Mouse (Mus musculus) embryo, embryonic 10 days (tissue): ENCODE data around the gene Rnf157.
"Not testable (repeated sequence)": the region's sequence is repeated elsewhere in the genome, so short reads cannot be mapped to it uniquely, and the experiment has no call there.

Experiments used
- DNase-seq: peaks from one replicate; pipeline ENCODE4 v3.0.0-alpha.2; 2015; ENCODE audit warnings: low spot score

The Rnf157 gene

DNA sequence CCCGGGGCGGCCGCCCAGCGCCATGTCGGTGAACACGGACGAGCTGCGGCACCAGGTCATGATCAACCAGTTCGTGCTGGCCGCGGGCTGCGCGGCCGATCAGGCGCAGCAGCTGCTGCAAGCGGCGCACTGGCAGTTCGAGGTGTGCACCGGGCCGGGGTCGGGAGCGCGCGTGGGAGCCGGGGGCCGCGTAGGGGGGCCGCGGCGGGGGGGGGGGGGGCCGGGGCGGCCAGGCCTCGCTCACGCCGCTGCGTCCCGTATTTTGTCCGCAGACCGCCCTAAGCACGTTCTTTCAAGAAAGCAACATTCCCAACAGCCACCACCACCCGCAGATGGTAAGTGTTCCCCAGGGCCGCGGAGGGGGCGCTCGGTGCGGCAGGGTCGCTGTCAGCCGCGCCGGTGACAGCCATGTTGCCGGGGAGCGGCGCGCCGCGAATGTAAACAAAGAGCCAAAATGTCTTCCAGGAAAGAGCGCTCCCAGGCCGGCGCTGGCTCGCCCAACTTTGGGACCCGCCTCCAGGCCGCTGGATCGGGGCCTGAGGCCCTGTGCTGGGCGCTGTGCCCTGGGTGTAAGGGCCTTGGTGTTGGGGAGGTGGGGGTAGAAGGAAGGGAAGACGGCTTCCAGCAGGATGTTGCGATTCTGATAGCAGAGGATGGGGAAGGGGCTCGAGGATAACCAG, 21.6 kb upstream of the Rnf157 start:
- peak; percentile 75 for DNase-seq

DNA sequence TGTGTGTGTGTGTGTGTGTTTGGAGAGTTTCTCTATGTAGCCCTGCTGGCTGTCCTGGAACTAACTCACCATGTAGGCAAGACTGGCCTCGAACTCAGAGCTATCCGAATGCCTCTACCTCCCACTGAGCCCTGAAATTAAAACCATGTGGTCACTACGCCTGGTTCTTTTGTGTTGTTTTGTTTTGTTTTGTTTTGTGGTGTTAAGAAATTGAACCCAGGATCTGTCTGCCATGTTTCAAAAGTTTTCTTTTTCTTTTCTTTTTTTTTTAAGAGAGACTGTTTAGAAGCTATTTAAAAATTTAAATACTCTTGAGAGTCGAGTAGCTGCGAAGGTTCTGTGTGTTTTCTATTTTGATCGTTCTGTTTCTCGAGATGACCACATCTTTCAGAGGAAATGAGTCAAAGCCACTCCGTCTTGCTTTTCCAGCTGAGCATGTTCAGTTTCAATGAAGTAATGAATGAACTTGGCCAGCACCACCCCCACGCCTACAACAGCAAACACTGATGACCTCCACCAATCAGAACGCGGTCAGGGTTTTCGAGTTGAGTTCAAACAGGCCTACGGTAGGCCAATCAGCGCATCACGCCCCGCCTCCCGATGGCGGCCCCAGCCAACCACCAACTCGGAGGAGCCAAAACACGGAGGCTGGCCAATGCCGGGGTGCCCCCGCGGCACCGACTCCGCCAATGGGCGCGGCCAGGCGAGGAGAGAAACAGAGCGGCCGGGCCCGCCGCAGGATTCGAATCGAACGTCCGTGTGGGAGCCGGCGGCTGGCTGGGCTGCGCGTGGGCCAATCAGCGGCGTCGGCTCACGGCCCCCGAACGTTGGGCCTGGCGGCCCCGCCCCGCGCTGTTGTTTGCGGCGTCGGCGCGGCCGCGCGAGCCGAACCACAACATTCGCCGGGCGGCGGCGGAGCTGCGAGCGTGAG, 20.8 kb upstream of the Rnf157 start, which contains the start of gene Ubald2:
TSS of gene Ubald2 (plus strand) at position 739 of the 931 bp plus-strand sequence.
- DNase-seq = peak; percentile 100

DNA sequence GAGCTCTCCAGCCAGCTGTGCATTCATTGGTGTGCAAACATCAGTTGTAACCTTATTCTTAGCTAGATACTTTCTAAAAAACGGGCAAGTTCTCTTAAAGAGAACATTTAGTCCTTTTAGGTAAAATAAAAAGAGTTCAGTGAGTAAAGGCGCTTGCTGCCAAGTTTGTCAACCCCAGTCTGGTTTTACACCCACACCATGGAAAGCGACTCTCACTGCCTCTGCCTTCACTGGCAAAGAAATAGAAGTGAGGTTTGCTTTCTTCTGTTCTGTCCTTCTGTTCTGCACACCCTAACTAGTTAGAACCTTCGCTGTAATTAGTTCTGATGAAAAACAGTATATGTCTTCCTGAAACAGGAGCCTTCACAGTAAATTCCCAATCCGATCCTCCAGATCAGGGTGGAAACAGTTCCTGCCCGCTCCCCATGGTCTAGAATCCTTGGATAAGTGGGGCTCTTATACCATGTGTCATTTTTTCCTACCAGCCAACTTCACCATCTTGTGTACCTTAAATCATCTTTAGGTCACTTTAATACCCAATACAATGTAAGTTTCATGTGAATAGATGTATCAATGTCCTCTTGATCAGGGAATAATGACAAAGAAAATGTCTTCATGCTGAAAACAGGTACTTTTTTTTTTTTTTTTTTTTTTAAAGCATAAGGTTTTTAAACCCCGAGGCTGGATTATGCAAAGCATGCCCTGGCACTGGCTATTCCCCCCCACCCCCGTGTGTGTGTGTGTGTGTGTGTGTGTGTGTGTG, 19.9 kb upstream of the Rnf157 start:
- no peak for DNase-seq

DNA sequence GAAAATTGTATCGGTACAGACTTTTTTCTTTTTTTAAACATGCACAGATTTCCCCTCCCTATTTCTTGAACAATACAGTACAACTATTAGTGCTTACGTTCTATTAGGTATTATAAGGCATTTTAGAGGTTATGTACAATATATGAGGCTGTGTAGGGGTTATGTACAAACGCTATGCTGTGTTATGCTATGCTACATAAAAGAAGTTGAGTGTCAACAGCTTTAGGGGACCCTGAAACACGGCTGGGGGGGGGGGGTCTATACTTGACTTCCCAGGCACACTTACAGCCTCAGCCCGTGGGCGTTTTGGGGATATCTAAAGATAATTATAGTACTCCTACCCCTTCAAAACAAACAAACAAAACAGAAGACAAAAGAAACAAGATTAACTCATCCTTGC, 19.3 kb upstream of the Rnf157 start:
- DNase-seq = no peak

- no peak for DNase-seq
Observed at GRCm38 (mm10) chr11:116431428-116432077, 18.7 kb upstream of the Rnf157 start.

- DNase-seq = no peak
Observed at GRCm38 (mm10) chr11:116430723-116431427, 18.0 kb upstream of the Rnf157 start.

DNA sequence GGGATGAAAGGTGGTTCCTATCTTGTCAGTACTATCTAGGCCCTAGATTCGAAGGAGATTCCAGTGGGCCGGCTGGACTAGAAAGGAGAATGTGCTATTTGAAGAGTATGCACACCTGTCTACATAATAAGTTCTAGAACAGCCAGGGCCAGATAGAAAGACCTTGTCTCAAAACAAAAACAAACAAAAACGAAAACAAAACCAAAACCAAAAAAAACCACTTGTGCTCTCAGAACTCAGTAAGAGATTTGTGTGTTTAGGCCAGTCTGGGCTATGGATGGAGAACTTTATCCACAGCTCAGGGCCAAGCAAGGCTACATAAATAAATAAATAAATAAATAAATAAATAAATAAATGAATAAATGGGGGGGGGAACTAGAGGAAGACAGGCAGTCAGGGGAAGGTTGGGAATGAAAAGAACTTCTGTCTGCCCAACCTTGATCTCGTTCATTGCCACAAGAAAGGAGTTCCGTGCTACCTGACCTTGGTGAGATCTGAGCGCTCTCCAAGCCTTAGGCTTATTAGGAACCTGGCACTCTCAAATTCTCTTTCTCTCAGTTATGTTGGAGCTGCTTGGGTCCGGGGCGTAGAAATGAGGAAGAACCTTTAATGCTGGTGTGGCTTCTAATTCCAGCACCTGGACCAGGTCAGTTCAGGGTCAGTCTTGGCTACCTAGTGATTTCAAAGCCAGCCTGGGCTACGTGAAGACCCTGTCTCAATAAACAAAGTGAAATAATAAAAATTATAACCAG, 17.2 kb upstream of the Rnf157 start:
- DNase-seq = no peak

- DNase-seq = no peak
Observed at GRCm38 (mm10) chr11:116428872-116429859, 16.3 kb upstream of the Rnf157 start.

GRCm38 (mm10) chr11:116426852-116427575, 14.2 kb upstream of the Rnf157 start:
- DNase-seq = no peak

GRCm38 (mm10) chr11:116426328-116426727, 13.5 kb upstream of the Rnf157 start:
- DNase-seq = not testable (repeated sequence)

- DNase-seq = no peak
Observed at GRCm38 (mm10) chr11:116424621-116425407, 12.0 kb upstream of the Rnf157 start.

- DNase-seq = no peak
Observed at GRCm38 (mm10) chr11:116423782-116424620, 11.2 kb upstream of the Rnf157 start.

GRCm38 (mm10) chr11:116423214-116423613, 10.4 kb upstream of the Rnf157 start:
- DNase-seq = no peak

DNA sequence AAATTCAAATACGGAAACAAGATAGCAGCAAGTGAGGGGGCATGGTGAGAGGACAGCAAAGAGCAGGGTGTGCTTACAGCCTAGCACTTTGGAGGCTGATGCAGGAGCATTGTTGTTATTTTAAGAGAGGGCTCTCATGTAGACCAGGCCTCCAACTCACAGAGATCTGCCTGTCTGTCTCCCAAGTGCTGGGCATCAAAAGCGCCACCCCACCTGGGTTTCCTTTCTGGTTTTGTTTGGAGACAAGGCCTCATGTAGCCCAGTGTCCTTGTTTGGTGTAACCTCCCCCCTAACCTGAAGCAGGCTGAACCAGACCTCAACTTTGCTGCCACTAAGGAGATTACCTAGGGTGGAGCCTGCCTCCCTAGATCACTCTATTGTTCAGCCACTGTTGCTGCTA, 9.7 kb upstream of the Rnf157 start:
- no peak for DNase-seq

DNA sequence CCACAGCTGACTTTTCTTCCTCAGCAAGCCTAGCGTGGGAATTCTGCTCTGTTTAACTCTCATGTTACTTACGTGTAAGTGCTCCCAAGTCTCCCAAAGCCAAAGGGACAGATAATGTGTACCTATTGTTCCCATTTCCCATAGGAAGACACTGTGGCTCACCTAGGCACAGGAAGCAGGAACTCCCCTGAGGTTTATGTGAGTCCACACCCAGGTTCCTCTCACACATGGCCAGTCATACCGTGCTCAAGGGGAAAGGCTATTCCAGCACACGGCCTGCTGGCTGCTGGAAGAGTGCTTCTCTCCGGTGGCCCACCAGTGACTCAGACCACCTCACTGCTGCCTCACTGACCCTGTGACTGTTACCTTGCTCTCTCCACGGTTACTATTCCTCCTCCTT, 8.3 kb upstream of the Rnf157 start:
- DNase-seq = no peak

GRCm38 (mm10) chr11:116418841-116419462, 6.1 kb upstream of the Rnf157 start:
- no peak for DNase-seq
